ENCODE assay signal across 23 mouse cellular contexts in genomic region chrX:103388131-103388530, GRCm38 (mm10). TPM values are rescaled to one million over a fixed set of nuclear protein-coding genes. Genes with fewer than 3 reads are reported as not detected.
DNase-seq lines count a peak whose midpoint lies in the region; ATAC-seq lines count a peak whose summit lies in the region.
"Had no signal": no experiment of that assay in that cellular context is flagged by ENCODE, and none has a peak within 500 bp of the region (broad histone marks: within the 10 kb centered on the region; RNA-seq: fewer than 3 reads in every experiment).

No protein-coding gene starts in this region.

- peak; percentile 91 for ATAC-seq in frontal cortex, adult (ENCODE audit: low TSS enrichment)
- no peak for ATAC-seq in midbrain, embryonic 13.5 days
- ATAC-seq: activated CD4-positive, CD25-positive, alpha-beta regulatory T cell, adult 4 months; CD4-positive, CD25-positive, alpha-beta regulatory T cell, adult 4 months; Patski had no signal

- no peaks in the 10 kb centered on the region for H3K36me3 ChIP-seq in midbrain, embryonic 13.5 days
- H3K36me3 ChIP-seq: G1E had no signal

- 89% methylated on average over 3 of the region's 3 CpGs for WGBS in midbrain, embryonic 13.5 days

- no peak overlapping the region for H3K27ac ChIP-seq in midbrain, embryonic 13.5 days

- no peaks in the 10 kb centered on the region for H3K4me1 ChIP-seq in midbrain, embryonic 13.5 days (replicated peaks)

- H3K9me3 ChIP-seq in midbrain, embryonic 13.5 days: no peaks in the 10 kb centered on the region
- H3K9me3 ChIP-seq: G1E had no signal

- peaks cover 55% of the 10 kb centered on the region for H3K27me3 ChIP-seq in midbrain, embryonic 13.5 days
- H3K27me3 ChIP-seq: CH12.LX had no signal

- H3K4me2 ChIP-seq in midbrain, embryonic 13.5 days (replicated peaks): no peak overlapping the region

- H3K9ac ChIP-seq in midbrain, embryonic 13.5 days (replicated peaks): no peak overlapping the region

- no peak for DNase-seq in frontal cortex, postnatal 14 days (ENCODE audit: low spot score in 2 of 2)
- peak; percentile 5 for DNase-seq in right cerebral cortex, adult 18-20 months
- DNase-seq in right cerebral cortex, postnatal 4 days: no peak
- peak; percentile 36 for DNase-seq in brain, adult 2 months (ENCODE audit: low read depth, low spot score)
- DNase-seq: adrenal gland, adult 2 months; adrenal gland, adult 8-10 months; adrenal gland, postnatal 10 days; adrenal gland, postnatal 14 days; adrenal gland, postnatal 25 days; adrenal gland, postnatal 36 days; B cell, adult 2 months; cerebellum, adult 11 months; cerebellum, adult 11-12 months; cerebellum, adult 18-20 months; cerebellum, adult 2 months had no signal

- no peak overlapping the region for H3K4me3 ChIP-seq in midbrain, embryonic 13.5 days (replicated peaks)

RNA-seq across cellular contexts. Expression of gene Tsx, which starts 26.1 kb away (rescaled TPM):
- polyA plus RNA-seq in midbrain, embryonic 13.5 days (2015; fragmentation: Nextera tagmentation; extraction: Ambion mirVana): 0.34 and 0.35 TPM in 2 replicates
- polyA plus RNA-seq: adrenal gland, adult 2 months; C2C12; G1E had no signal

RNA-seq across cellular contexts. Expression of gene Chic1, which starts 31.9 kb away (rescaled TPM):
- 8.4 and 8.9 TPM in 2 replicates for polyA plus RNA-seq in midbrain, embryonic 13.5 days (2015; fragmentation: Nextera tagmentation; extraction: Ambion mirVana)
- polyA plus RNA-seq: G1E had no signal

RNA-seq across cellular contexts. Expression of gene Gm26992, which starts 33.7 kb away (rescaled TPM):
- polyA plus RNA-seq in midbrain, embryonic 13.5 days (2015; fragmentation: Nextera tagmentation; extraction: Ambion mirVana): not detected in 2 replicates
- polyA plus RNA-seq: activated CD4-positive, CD25-positive, alpha-beta regulatory T cell, adult 4 months; adrenal gland, adult 2 months; C2C12; CD4-positive, CD25-positive, alpha-beta regulatory T cell, adult 4 months; G1E; Patski had no signal

Comparison
In these comparisons a context has a peak if more than half of its experiments do, and no peak if none do; other contexts are left out.
1. DNase-seq: peak in right cerebral cortex, adult 18-20 months (single experiment) and brain, adult 2 months (single experiment); none in frontal cortex, postnatal 14 days (0 of 2) and right cerebral cortex, postnatal 4 days (single experiment).